Mouse (Mus musculus) neural tube, embryonic 11.5 days (tissue): ENCODE results near the gene Tcf25. TPM values are rescaled to one million over a fixed set of nuclear protein-coding genes. Genes with fewer than 3 reads are reported as not detected.

Experiments used
- ATAC-seq: fragments of 200-750 bp; cut with Nextera tagmentation; 2 replicates; pipeline ENCODE4 v1.8.0; 2017; ENCODE audit warnings: moderate number of reproducible peaks, mild to moderate bottlenecking, moderate TSS enrichment, moderate library complexity; ENCODE audit not compliant: insufficient read depth, low FRiP score, low TSS enrichment
- DNase-seq: peaks from one replicate; pipeline ENCODE4 v3.0.0-alpha.2; 2015; ENCODE audit warnings: low spot score
- H3K27ac ChIP-seq: fragments of 300-500 bp; sonication (generic); 2 replicates; pipeline ENCODE4 v1.5.1; 2014; ENCODE audit warnings: low read depth, mild to moderate bottlenecking, low read length
- H3K27me3 ChIP-seq: fragments of 300-500 bp; sonication (generic); 2 replicates; pipeline ENCODE4 v1.6.1; 2014; ENCODE audit warnings: mild to moderate bottlenecking, low read length, mixed read lengths; ENCODE audit not compliant: control insufficient read depth, insufficient read depth
- H3K36me3 ChIP-seq: fragments of 300-500 bp; sonication (generic); 2 replicates; pipeline ENCODE4 v1.6.1; 2014; ENCODE audit warnings: mild to moderate bottlenecking, low read length, moderate library complexity, mixed read lengths; ENCODE audit not compliant: control insufficient read depth, insufficient read depth
- H3K4me1 ChIP-seq: fragments of 300-500 bp; sonication (generic); 2 replicates; pipeline ENCODE4 v1.6.1; 2014; ENCODE audit warnings: low read length, mixed read lengths; ENCODE audit not compliant: control insufficient read depth, insufficient read depth
- H3K4me2 ChIP-seq: fragments of 300-500 bp; sonication (generic); 2 replicates; pipeline ENCODE4 v1.6.1; 2014; ENCODE audit warnings: low read depth, mild to moderate bottlenecking, moderate library complexity
- H3K4me3 ChIP-seq: fragments of 300-500 bp; sonication (generic); 2 replicates; pipeline ENCODE4 v1.5.1; 2014; ENCODE audit warnings: low read depth, low read length
- H3K9ac ChIP-seq: fragments of 300-500 bp; sonication (generic); 2 replicates; pipeline ENCODE4 v1.6.1; 2014; ENCODE audit warnings: mild to moderate bottlenecking, low read length
- H3K9me3 ChIP-seq: fragments of 300-500 bp; sonication (generic); 2 replicates; pipeline ENCODE4 v1.6.1; 2016; ENCODE audit warnings: low read length; ENCODE audit not compliant: control insufficient read depth
- WGBS: fragments of 180-500 bp; shearing (Covaris S2); extraction: QIAGEN DNeasy Blood & Tissue Kit; methylation state at CpG from one replicate; pipeline ENCODE4 v1.1.7; 2014; 5-methylcytosine and 5-hydroxymethylcytosine counted together
- polyA plus RNA-seq: library from polyadenylated mRNA; unstranded; fragments of >200 nt; fragmentation: Nextera tagmentation; extraction: Ambion mirVana; gene quantifications from 2 replicates; pipeline ENCODE4 v1.2.1, GENCODE M21; 2014

The Tcf25 gene
- polyA plus RNA-seq, 1 experiment from 2014 or later = 217 TPM

GRCm38 (mm10) chr8:123333091-123333587, 40.4 kb upstream of the Tcf25 start:
- Histone ChIP-seq H3K4me3 (peak overlapping the region; percentile 81), H3K4me1 (peaks cover 8% of the 10 kb centered on the region; the same call in 1 of the 2 replicates), H3K27ac (peak overlapping the region; percentile 70), H3K9me3 (no peaks in the 10 kb centered on the region), H3K27me3 (no peaks in the 10 kb centered on the region), H3K36me3 (no peaks in the 10 kb centered on the region; the same call in 1 of the 2 replicates), H3K9ac (peak overlapping the region; percentile 84), H3K4me2 (peak overlapping the region; percentile 75)
- 2% methylated on average over 21 of the region's 21 CpGs for WGBS
- DNase-seq (peak; percentile 37), ATAC-seq (peak; percentile 35; the same call in 1 of the 2 replicates)

DNA sequence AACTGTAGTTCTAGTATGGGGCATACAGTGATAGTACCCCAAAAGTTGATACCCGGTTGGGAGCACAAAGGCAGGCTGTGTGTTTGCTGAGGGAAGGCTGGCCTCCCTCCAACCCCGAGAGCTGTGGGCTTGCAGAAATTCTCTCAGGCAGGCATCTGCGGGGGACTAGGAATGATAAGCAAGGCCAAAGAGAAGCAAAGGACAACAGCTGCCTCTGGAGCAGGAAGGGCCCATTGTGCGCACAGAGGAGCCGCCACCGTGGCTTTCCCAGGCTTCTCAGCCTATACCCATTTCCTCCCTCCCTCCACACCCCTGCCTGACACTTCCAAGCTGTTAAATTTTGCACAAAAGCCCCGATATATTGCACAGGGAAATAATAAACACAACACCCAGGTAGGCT, 39.7 kb upstream of the Tcf25 start:
- no peaks in the 10 kb centered on the region for H3K27me3 ChIP-seq
- H3K4me2 ChIP-seq = peak overlapping the region; percentile 75
- no peak overlapping the region for H3K27ac ChIP-seq
- WGBS = 3% methylated on average over 7 of the region's 7 CpGs
- H3K9ac ChIP-seq = no peak overlapping the region; the same call in 1 of the 2 replicates
- no peaks in the 10 kb centered on the region for H3K9me3 ChIP-seq
- H3K36me3 ChIP-seq = no peaks in the 10 kb centered on the region; the same call in 1 of the 2 replicates
- peak; percentile 28 for DNase-seq
- no peak for ATAC-seq
- peaks cover 8% of the 10 kb centered on the region; the same call in 1 of the 2 replicates for H3K4me1 ChIP-seq
- peak overlapping the region; percentile 81 for H3K4me3 ChIP-seq

- Histone ChIP-seq H3K27ac (no peak overlapping the region), H3K4me2 (peak overlapping the region; percentile 75), H3K27me3 (no peaks in the 10 kb centered on the region), H3K36me3 (no peaks in the 10 kb centered on the region; the same call in 1 of the 2 replicates), H3K9me3 (no peaks in the 10 kb centered on the region), H3K9ac (no peak overlapping the region), H3K4me3 (peak overlapping the region; percentile 81; the same call in 1 of the 2 replicates), H3K4me1 (peaks cover 8% of the 10 kb centered on the region; the same call in 1 of the 2 replicates)
- DNase-seq = no peak
- ATAC-seq = no peak
- 0% methylated on average over 1 of the region's 1 CpGs for WGBS
Observed at GRCm38 (mm10) chr8:123334467-123334866, 39.1 kb upstream of the Tcf25 start.

- Histone ChIP-seq H3K4me2 (no peak overlapping the region), H3K27me3 (no peaks in the 10 kb centered on the region), H3K9me3 (no peaks in the 10 kb centered on the region; the same call in 1 of the 2 replicates), H3K9ac (no peak overlapping the region), H3K4me3 (no peak overlapping the region), H3K27ac (no peak overlapping the region), H3K36me3 (no peaks in the 10 kb centered on the region; the same call in 1 of the 2 replicates), H3K4me1 (0 out of 2 replicates have a peak, but pooled peaks cover 5% of the 10 kb centered on the region)
- DNase-seq (no peak), ATAC-seq (no peak)
- 80% methylated on average over 3 of the region's 3 CpGs for WGBS
Observed at GRCm38 (mm10) chr8:123337475-123337874, 36.1 kb upstream of the Tcf25 start.

DNA sequence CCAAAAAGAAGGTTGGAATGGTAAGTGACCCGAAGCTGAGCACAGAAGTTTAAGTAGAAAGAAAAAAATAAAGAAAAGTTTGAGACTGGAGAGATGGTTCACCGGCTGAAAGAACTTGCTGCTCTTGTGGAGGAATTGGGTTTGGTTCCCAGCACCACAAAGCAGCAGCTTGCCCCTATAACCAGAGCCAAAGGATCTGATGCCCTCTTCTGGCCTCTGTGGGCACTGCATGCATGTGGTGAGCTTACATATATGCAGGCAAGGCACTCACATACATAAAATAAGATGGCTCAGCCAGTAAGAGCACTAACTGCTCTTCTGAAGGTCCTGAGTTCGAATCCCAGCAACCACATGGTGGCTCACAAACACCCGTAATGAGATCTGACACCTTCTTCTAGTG, 33.5 kb upstream of the Tcf25 start:
- DNase-seq = no peak
- no peak for ATAC-seq
- H3K27ac ChIP-seq = no peak overlapping the region
- WGBS = 97% methylated on average over 4 of the region's 4 CpGs
- no peaks in the 10 kb centered on the region; the same call in 1 of the 2 replicates for H3K9me3 ChIP-seq
- H3K9ac ChIP-seq = no peak overlapping the region
- no peaks in the 10 kb centered on the region for H3K27me3 ChIP-seq
- H3K36me3 ChIP-seq = no peaks in the 10 kb centered on the region; the same call in 1 of the 2 replicates
- H3K4me3 ChIP-seq = no peak overlapping the region
- H3K4me2 ChIP-seq = no peak overlapping the region
- H3K4me1 ChIP-seq = no peaks in the 10 kb centered on the region

DNA sequence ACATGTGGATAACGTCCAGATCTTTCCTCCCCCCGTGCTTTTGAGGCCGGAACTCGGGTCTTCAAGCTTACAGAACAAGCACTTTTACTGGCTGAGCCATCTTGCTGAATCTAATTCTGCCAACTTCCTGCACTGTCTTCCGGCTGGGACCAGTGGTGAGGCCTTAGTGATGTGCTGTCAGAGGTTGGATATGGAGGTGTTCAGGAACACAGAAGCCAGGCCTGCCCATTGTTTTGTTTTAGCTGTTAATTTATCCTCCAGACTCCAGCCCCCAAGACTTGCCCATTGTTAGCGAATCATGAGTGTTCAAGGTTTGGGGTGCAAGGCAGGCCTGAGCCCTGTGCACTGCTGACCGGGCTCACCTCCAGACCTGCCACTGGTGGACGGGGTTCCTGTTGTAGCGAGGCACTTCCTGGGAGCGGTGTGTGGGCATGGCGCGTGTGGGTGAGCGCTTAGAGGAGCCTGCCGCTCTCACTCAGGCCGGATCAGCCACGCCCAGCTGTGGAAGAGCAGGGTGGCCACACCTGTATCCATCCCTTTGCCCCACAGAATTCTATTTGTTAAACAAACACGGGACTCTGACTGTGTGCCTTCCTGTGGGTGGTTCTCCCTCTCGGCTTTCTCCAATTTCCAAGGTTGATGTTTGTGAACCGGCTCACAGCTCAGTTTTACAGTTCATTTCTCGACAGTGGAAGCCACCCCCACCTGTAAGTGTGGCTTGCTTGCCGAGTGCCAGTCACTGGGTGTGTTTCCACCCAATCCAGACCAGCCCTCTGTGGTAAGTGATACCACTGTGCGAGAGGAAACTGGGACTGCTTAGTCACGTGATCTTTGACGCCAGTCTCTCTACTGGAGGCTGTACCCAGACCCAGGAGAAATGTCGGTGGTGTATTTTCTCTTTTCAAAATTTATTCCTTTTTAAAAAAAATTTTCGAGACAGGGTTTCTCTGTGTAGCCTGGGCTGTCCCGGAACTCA, 32.2 kb upstream of the Tcf25 start:
- H3K36me3 ChIP-seq = no peaks in the 10 kb centered on the region; the same call in 1 of the 2 replicates
- H3K4me1 ChIP-seq = no peaks in the 10 kb centered on the region
- H3K9me3 ChIP-seq = no peaks in the 10 kb centered on the region; the same call in 1 of the 2 replicates
- DNase-seq (no peak), ATAC-seq (no peak)
- H3K4me3 ChIP-seq = no peak overlapping the region
- H3K27ac ChIP-seq = no peak overlapping the region
- no peaks in the 10 kb centered on the region for H3K27me3 ChIP-seq
- WGBS = 90% methylated on average over 27 of the region's 27 CpGs
- H3K4me2 ChIP-seq = no peak overlapping the region
- no peak overlapping the region for H3K9ac ChIP-seq

GRCm38 (mm10) chr8:123342253-123342652, 31.3 kb upstream of the Tcf25 start:
- Histone ChIP-seq H3K4me1 (no peaks in the 10 kb centered on the region), H3K27me3 (no peaks in the 10 kb centered on the region), H3K36me3 (no peaks in the 10 kb centered on the region; the same call in 1 of the 2 replicates), H3K4me2 (no peak overlapping the region), H3K9ac (no peak overlapping the region), H3K27ac (no peak overlapping the region), H3K4me3 (no peak overlapping the region), H3K9me3 (no peaks in the 10 kb centered on the region; the same call in 1 of the 2 replicates)
- no peak for ATAC-seq
- 84% methylated on average over 8 of the region's 8 CpGs for WGBS
- no peak for DNase-seq

DNA sequence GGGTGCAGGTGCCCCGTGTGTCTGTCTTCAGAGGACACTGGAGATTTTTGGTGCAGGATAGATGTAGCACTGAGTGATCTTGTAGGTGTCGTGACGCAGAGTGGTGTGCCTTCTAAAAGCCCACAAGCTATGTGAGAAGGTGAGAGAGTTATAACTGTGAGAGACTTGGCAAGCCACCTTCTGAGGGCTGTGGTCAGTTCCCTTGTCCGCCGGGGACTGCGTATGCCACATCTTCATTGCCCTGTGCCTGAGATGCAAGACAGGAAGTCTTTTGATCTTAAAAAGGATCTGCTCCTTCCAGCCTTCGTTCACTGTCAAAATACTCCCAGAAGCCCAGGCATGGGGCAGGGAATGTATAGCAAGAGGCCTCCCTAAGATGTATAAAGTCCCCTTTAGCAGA, 30.6 kb upstream of the Tcf25 start:
- DNase-seq (no peak), ATAC-seq (no peak)
- WGBS = 86% methylated on average over 7 of the region's 7 CpGs
- Histone ChIP-seq H3K36me3 (no peaks in the 10 kb centered on the region; the same call in 1 of the 2 replicates), H3K9me3 (no peaks in the 10 kb centered on the region; the same call in 1 of the 2 replicates), H3K4me1 (no peaks in the 10 kb centered on the region), H3K4me3 (no peak overlapping the region), H3K27ac (no peak overlapping the region), H3K4me2 (no peak overlapping the region), H3K27me3 (no peaks in the 10 kb centered on the region), H3K9ac (no peak overlapping the region)
